Mouse (Mus musculus) intestine, postnatal 0 days (tissue): ENCODE results near the gene Olfr1123. TPM values are rescaled to one million over a fixed set of nuclear protein-coding genes. Genes with fewer than 3 reads are reported as not detected.
"Not testable (repeated sequence)": the region's sequence is repeated elsewhere in the genome, so short reads cannot be mapped to it uniquely, and the experiment has no call there.

ENCODE experiments used
- ATAC-seq: fragments of 200-750 bp; cut with Nextera tagmentation; 2 replicates; pipeline ENCODE4 v1.8.0; 2017; ENCODE audit warnings: mild to moderate bottlenecking, moderate TSS enrichment, moderate library complexity
- H3K27ac ChIP-seq: fragments of 300-500 bp; sonication (generic); 2 replicates; pipeline ENCODE4 v1.5.1; 2014; ENCODE audit warnings: mild to moderate bottlenecking, low read depth, low read length, moderate library complexity
- H3K27me3 ChIP-seq: fragments of 300-500 bp; sonication (generic); replicated peaks from 2 replicates; pipeline ENCODE4 v1.6.1; 2014; ENCODE audit warnings: low read length, mixed read lengths; ENCODE audit not compliant: control insufficient read depth, insufficient read depth
- H3K36me3 ChIP-seq: fragments of 300-500 bp; sonication (generic); 2 replicates; pipeline ENCODE4 v1.6.1; 2014; ENCODE audit warnings: mild to moderate bottlenecking, moderate library complexity; ENCODE audit not compliant: control insufficient read depth, insufficient read depth
- H3K4me1 ChIP-seq: fragments of 300-500 bp; sonication (generic); replicated peaks from 2 replicates; pipeline ENCODE4 v1.6.1; 2014; ENCODE audit warnings: antibody characterized with exemption, low read length, mixed read lengths; ENCODE audit not compliant: control insufficient read depth, insufficient read depth
- H3K4me2 ChIP-seq: fragments of 300-500 bp; sonication (generic); replicated peaks from 2 replicates; pipeline ENCODE4 v1.6.1; 2014; ENCODE audit warnings: low read depth, mild to moderate bottlenecking, moderate library complexity
- H3K4me3 ChIP-seq: fragments of 300-500 bp; sonication (generic); 2 replicates; pipeline ENCODE4 v1.5.1; 2014; ENCODE audit warnings: low read depth, low read length
- H3K9ac ChIP-seq: fragments of 300-500 bp; sonication (generic); 2 replicates; pipeline ENCODE4 v1.6.1; 2014; ENCODE audit warnings: mild to moderate bottlenecking, low read depth, low read length
- H3K9me3 ChIP-seq: fragments of 300-500 bp; sonication (generic); 2 replicates; pipeline ENCODE4 v1.6.1; 2016; ENCODE audit warnings: mixed run types; ENCODE audit not compliant: control insufficient read depth
- CTCF ChIP-seq: sonication (generic); IDR thresholded peaks from 2 replicates; pipeline ENCODE4 v1.5.1; 2016; ENCODE audit warnings: low read depth, mild to moderate bottlenecking, control low read depth, antibody characterized with exemption, moderate library complexity
- WGBS: fragments of 180-500 bp; shearing (Covaris S2); extraction: QIAGEN DNeasy Blood & Tissue Kit; methylation state at CpG from one replicate; pipeline ENCODE4 v1.1.7; 2014; 5-methylcytosine and 5-hydroxymethylcytosine counted together
- polyA plus RNA-seq: library from polyadenylated mRNA; unstranded; fragments of >200 nt; fragmentation: Nextera tagmentation; extraction: Ambion mirVana; gene quantifications from 2 replicates; pipeline ENCODE4 v1.2.1, GENCODE M21; 2015

Olfr1123 gene
- not detected in 2 replicates for polyA plus RNA-seq

GRCm38 (mm10) chr2:87416335-87416734 lies at the start of gene Olfr1123:
Gene Olfr1123, plus strand, starts transcription at chr2:87416635.
- H3K9me3 ChIP-seq, result no peaks in the 10 kb centered on the region

GRCm38 (mm10) chr2:87369595-87369994 lies 46.8 kb upstream of the Olfr1123 start, which contains the start of gene Olfr1121:
Gene Olfr1121, plus strand, starts transcription at chr2:87369895.
- no peak within 1 kb of the TSS for H3K4me3 ChIP-seq
- H3K9me3 ChIP-seq, result no peaks in the 10 kb centered on the region
- 33% methylated on average over 1 of the region's 1 CpGs for WGBS
- TF ChIP-seq CTCF, result no peak
- H3K4me2 ChIP-seq, result no peak within 1 kb of the TSS
- H3K27ac ChIP-seq, result no peak within 1 kb of the TSS
- H3K36me3 ChIP-seq, result no peaks in the 10 kb centered on the region
- H3K4me1 ChIP-seq, result no peaks in the 10 kb centered on the region
- H3K27me3 ChIP-seq, result no peaks in the 10 kb centered on the region
- ATAC-seq, result no peak
- H3K9ac ChIP-seq, result no peak within 1 kb of the TSS

More at GRCm38 (mm10) chr2:87416335-87416734, at the start of gene Olfr1123:
- Histone ChIP-seq H3K27ac (no peak within 1 kb of the TSS), H3K4me1 (no peaks in the 10 kb centered on the region), H3K4me2 (no peak within 1 kb of the TSS), H3K27me3 (no peaks in the 10 kb centered on the region), H3K36me3 (no peaks in the 10 kb centered on the region), H3K4me3 (no peak within 1 kb of the TSS), H3K9ac (no peak within 1 kb of the TSS)
- 76% methylated on average over 1 of the region's 1 CpGs for WGBS
- TF ChIP-seq CTCF, result no peak
- ATAC-seq, result no peak

GRCm38 (mm10) chr2:87371726-87372125 lies 44.7 kb upstream of the Olfr1123 start:
- no peaks in the 10 kb centered on the region for H3K9me3 ChIP-seq
- ATAC-seq, result no peak

GRCm38 (mm10) chr2:87383935-87384334 lies 32.5 kb upstream of the Olfr1123 start:
- TF ChIP-seq CTCF, result no peak
- Histone ChIP-seq H3K27ac (no peak overlapping the region), H3K4me1 (no peaks in the 10 kb centered on the region), H3K4me3 (no peak overlapping the region), H3K9me3 (no peaks in the 10 kb centered on the region), H3K4me2 (no peak overlapping the region), H3K36me3 (no peaks in the 10 kb centered on the region), H3K27me3 (no peaks in the 10 kb centered on the region), H3K9ac (no peak overlapping the region)
- no peak for ATAC-seq
- 74% methylated on average over 2 of the region's 2 CpGs for WGBS

More at GRCm38 (mm10) chr2:87371726-87372125, 44.7 kb upstream of the Olfr1123 start:
- Histone ChIP-seq H3K9ac (no peak overlapping the region), H3K4me1 (no peaks in the 10 kb centered on the region), H3K27me3 (no peaks in the 10 kb centered on the region), H3K27ac (no peak overlapping the region), H3K36me3 (no peaks in the 10 kb centered on the region), H3K4me3 (no peak overlapping the region), H3K4me2 (no peak overlapping the region)
- WGBS, result 85% methylated on average over 4 of the region's 4 CpGs
- TF ChIP-seq CTCF, result no peak

GRCm38 (mm10) chr2:87385549-87385948 lies 30.9 kb upstream of the Olfr1123 start, which contains the start of gene Olfr1122:
Gene Olfr1122, plus strand, starts transcription at chr2:87385849.
- Histone ChIP-seq H3K9me3 (no peaks in the 10 kb centered on the region), H3K9ac (no peak within 1 kb of the TSS), H3K4me1 (no peaks in the 10 kb centered on the region), H3K4me2 (no peak within 1 kb of the TSS), H3K36me3 (no peaks in the 10 kb centered on the region), H3K4me3 (no peak within 1 kb of the TSS), H3K27me3 (no peaks in the 10 kb centered on the region), H3K27ac (no peak within 1 kb of the TSS)
- WGBS, result 65% methylated on average over 2 of the region's 2 CpGs
- TF ChIP-seq CTCF, result no peak
- ATAC-seq, result no peak

- WGBS, result 85% methylated on average over 5 of the region's 5 CpGs
- H3K27me3 ChIP-seq, ATAC-seq, H3K36me3 ChIP-seq, H3K9ac ChIP-seq, H3K27ac ChIP-seq, H3K4me1 ChIP-seq, H3K9me3 ChIP-seq, H3K4me2 ChIP-seq, H3K4me3 ChIP-seq: not testable (repeated sequence)
Measured at GRCm38 (mm10) chr2:87393605-87394004, 22.8 kb upstream of the Olfr1123 start.

GRCm38 (mm10) chr2:87394686-87395085 lies 21.7 kb upstream of the Olfr1123 start:
- ATAC-seq, H3K27ac ChIP-seq, H3K9me3 ChIP-seq, H3K27me3 ChIP-seq, H3K9ac ChIP-seq, H3K4me3 ChIP-seq, H3K4me2 ChIP-seq, H3K4me1 ChIP-seq, H3K36me3 ChIP-seq: not testable (repeated sequence)
- WGBS, result 76% methylated on average over 7 of the region's 7 CpGs
